Mouse (Mus musculus) C2C12 (cell line): ENCODE measurements around the gene Slc25a33. TPM values are rescaled to one million over a fixed set of nuclear protein-coding genes. Genes with fewer than 3 reads are reported as not detected.
A peak's percentile ranks its signal among the peaks of the same experiment; 100 is the strongest.

ENCODE experiments used
- H3K27me3 ChIP-seq: one replicate; pipeline ENCODE4 v1.6.1; 2011; ENCODE audit not compliant: control insufficient read depth, insufficient read depth, insufficient read length
- H3K36me3 ChIP-seq: one replicate; pipeline ENCODE4 v1.6.1; 2011; ENCODE audit not compliant: control insufficient read depth, insufficient read depth
- H3K4me3 ChIP-seq: one replicate; pipeline ENCODE4 v1.5.1; 2011; ENCODE audit warnings: mild to moderate bottlenecking, control low read depth; ENCODE audit not compliant: poor library complexity, insufficient read depth, severe bottlenecking
- H3K79me2 ChIP-seq: one replicate; pipeline ENCODE4 v1.6.1; 2011; ENCODE audit not compliant: control insufficient read depth, insufficient read depth
- H3K79me3 ChIP-seq: one replicate; pipeline ENCODE4 v1.6.1; 2011; ENCODE audit warnings: low read depth, control low read depth
- H3ac ChIP-seq: one replicate; pipeline ENCODE3; 2011; ENCODE audit warnings: low read depth; ENCODE audit not compliant: control insufficient read depth, insufficient read length
- CEBPB ChIP-seq: IDR thresholded peaks from one replicate; pipeline ENCODE4 v1.6.1; 2011; ENCODE audit warnings: low read depth, mild to moderate bottlenecking, control low read depth, moderate library complexity
- CTCF ChIP-seq: IDR thresholded peaks from one replicate; pipeline ENCODE4 v1.5.1; 2011; ENCODE audit not compliant: control insufficient read depth, insufficient read depth, insufficient read length
- FOSL1 ChIP-seq: IDR thresholded peaks from one replicate; pipeline ENCODE4 v1.8.0; 2011; ENCODE audit warnings: mild to moderate bottlenecking, low read length; ENCODE audit not compliant: poor library complexity, insufficient read depth, severe bottlenecking
- MAX ChIP-seq: IDR thresholded peaks from one replicate; pipeline ENCODE4 v1.6.1; 2011; ENCODE audit warnings: mild to moderate bottlenecking, control low read depth
- MYOD1 ChIP-seq: IDR thresholded peaks from one replicate; pipeline ENCODE4 v1.6.1; 2011; ENCODE audit warnings: low read depth; ENCODE audit not compliant: control insufficient read depth, insufficient read length
- MYOG ChIP-seq: IDR thresholded peaks from one replicate; pipeline ENCODE4 v1.6.1; 2011; ENCODE audit not compliant: control insufficient read depth, insufficient read length; ENCODE audit errors: extremely low read depth
- USF1 ChIP-seq: IDR thresholded peaks from one replicate; pipeline ENCODE4 v1.6.1; 2011; ENCODE audit warnings: low read depth, mild to moderate bottlenecking, control low read depth, moderate library complexity
- polyA plus RNA-seq: library from polyadenylated mRNA; unstranded; fragments of >200 nt; fragmentation: generic; extraction: Trizol; gene quantifications from one replicate; pipeline ENCODE4 v1.2.1, GENCODE M21; 2012; ENCODE audit warnings: missing spikeins

Slc25a33 gene
- polyA plus RNA-seq, 1 experiment: 10.2 TPM

DNA sequence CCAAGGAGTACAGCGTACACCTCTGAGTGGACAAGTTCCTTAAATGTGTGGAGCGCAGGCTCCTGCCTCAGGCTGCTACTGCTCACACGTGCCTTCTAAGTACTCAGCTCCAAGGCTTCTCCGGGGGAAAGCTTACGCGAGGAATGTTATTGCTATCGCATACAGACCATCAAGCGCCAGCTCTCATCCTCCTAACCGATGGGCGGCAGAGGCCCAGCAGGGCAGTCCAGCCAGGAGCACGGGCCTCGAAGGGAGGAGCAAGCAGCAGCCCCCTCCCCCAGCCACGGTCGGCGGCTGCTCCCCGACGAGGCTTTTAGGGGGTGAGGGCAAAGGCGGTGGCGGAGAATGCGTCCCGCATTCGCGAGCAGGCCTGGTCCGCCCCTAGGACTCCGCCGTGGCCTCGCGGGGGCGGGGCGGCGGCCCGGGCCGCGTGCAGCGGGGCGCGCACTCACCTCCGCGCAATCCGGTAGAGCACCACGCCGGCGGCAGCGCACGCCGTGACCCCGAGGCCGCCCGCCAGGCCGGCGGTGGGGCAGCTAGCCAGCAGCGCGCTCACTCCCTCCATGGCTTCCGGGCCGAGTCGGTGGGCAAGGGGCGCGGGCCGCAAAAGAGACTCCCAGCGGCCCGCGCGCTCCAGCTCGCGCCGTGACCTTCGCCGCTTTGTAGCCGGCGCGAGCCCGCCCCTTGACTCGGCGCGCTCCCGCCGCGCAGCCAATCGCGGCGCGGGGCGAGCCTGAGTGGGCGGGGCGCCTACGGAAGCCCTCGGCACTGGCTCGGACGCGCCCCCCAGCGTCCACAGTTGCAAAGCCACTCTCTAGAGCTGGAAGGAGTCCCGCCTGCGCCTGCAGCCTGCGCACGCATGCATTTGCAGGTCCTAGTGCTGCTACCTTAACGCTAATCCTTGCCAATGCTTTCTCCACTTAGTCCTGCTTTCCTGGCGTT lies 36.4 kb downstream of the Slc25a33 start, which contains the start of gene Tmem201:
TSS of gene Tmem201 (minus strand) at position 662 of the 942 bp plus-strand sequence.
- Histone ChIP-seq H3K79me2 (peaks cover 51% of the 10 kb centered on the region), H3K36me3 (no peaks in the 10 kb centered on the region), H3K27me3 (no peaks in the 10 kb centered on the region), H3ac (peak within 1 kb of the TSS; percentile 89), H3K79me3 (peaks cover 43% of the 10 kb centered on the region), H3K4me3 (peak within 1 kb of the TSS; percentile 56)
- TF ChIP-seq CTCF (peak; percentile 97), MAX (no peak)

DNA sequence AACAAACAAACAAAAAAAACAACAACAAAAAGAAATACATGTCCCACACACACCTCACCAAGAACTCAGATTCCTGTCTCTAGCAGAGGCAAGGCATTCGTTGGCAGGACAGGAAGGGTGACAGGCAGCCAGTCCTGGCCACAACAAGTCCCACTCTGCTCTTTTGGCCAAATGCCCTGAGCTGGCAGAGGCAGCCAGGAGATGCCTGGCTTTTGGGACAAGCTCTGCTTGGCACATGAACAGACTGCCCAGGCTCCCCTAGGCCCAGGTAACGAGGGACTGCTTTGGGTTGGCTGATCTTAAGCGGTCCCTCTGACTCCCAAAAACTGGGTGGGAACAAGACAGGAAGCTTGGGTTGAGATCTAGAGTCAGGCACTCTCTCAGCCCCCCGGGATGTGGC lies 37.5 kb downstream of the Slc25a33 start:
- Histone ChIP-seq H3ac (peak overlapping the region; percentile 89), H3K36me3 (peaks cover 4% of the 10 kb centered on the region), H3K79me3 (peaks cover 50% of the 10 kb centered on the region), H3K27me3 (no peaks in the 10 kb centered on the region), H3K79me2 (peaks cover 61% of the 10 kb centered on the region), H3K4me3 (peak overlapping the region; percentile 56)
- no peak for TF ChIP-seq CTCF
- no peak for TF ChIP-seq FOSL1
- TF ChIP-seq CEBPB: no peak
- TF ChIP-seq MYOG: no peak
- no peak for TF ChIP-seq MAX
- TF ChIP-seq MYOD1: no peak
- TF ChIP-seq USF1: no peak

DNA sequence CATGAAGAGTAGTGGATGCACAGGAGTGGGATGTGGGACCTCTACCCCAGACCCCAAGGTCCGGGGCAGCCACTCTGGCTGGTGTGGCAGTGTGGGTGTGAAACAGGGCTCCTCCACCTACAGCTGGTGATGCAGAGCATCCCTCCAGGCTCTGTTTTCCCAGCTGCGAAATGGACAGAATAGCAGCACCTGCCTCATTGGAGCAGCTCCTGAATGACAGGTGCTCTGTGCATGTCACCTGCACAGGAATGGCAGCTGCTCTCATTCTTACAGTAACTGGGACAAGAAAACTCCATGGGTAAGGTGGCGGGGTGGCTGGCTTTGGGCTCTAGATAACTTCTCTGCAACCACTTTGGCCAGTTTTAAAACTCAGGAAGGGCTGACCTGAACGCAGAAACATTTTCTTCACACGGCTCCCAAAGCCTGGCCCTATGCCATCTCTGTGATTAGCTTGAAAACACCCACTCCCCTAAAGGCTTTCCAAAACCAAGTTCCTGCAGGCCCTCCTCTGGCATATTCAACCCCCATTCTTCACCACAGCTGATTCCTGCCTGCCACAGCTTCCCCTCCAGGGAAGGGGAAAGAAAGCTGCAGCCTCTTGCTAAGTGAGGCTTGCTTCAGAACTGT lies 38.3 kb downstream of the Slc25a33 start:
- peaks cover 54% of the 10 kb centered on the region for H3K79me3 ChIP-seq
- peaks cover 70% of the 10 kb centered on the region for H3K79me2 ChIP-seq
- H3K27me3 ChIP-seq: no peaks in the 10 kb centered on the region
- H3ac ChIP-seq: no peak overlapping the region
- no peak for TF ChIP-seq MAX
- no peak for TF ChIP-seq MYOG
- TF ChIP-seq MYOD1: no peak
- TF ChIP-seq CTCF: no peak
- no peak for TF ChIP-seq FOSL1
- no peak for TF ChIP-seq CEBPB
- TF ChIP-seq USF1: no peak
- H3K36me3 ChIP-seq: peaks cover 8% of the 10 kb centered on the region
- no peak overlapping the region for H3K4me3 ChIP-seq

DNA sequence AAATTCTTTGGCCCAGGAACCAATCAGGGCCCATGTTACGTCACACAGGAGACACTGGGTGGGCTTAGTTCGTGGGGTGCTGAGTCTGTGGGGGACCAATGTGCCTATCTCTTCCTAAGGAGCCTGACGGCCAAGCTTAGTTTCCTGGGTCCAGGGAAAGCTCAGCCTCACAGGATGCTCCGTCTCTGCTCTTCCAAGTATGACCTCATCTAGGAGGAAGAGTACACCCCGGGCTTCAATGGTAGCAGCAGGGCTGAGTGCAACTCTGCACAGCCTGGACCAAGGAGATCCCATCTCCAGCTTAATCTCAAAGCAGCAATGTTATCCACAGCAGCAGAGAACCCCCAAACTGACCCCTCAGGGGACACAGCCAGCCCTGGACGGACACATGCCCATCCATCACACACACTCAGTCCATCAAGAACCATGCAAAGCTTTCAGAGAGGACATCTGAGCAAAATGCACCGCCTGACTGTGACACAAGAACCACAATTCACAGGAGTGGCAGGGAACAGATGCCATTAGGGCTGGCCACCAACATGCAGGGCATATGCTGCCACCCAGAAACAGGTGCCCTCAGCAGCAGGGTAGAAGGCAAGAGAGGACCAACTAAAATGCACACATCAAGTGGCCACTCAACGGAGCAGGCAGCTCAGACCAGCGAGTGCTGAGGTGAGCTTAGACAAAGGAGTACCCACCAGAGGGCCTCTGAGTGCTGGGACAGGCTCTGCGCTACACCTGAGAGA lies 39.2 kb downstream of the Slc25a33 start:
- Histone ChIP-seq H3K79me3 (peaks cover 54% of the 10 kb centered on the region), H3K4me3 (no peak overlapping the region), H3K79me2 (peaks cover 71% of the 10 kb centered on the region), H3K27me3 (no peaks in the 10 kb centered on the region), H3ac (no peak overlapping the region), H3K36me3 (peaks cover 10% of the 10 kb centered on the region)
- no peak for TF ChIP-seq MAX
- no peak for TF ChIP-seq CEBPB
- no peak for TF ChIP-seq MYOG
- TF ChIP-seq FOSL1: no peak
- no peak for TF ChIP-seq MYOD1
- no peak for TF ChIP-seq USF1
- no peak for TF ChIP-seq CTCF

DNA sequence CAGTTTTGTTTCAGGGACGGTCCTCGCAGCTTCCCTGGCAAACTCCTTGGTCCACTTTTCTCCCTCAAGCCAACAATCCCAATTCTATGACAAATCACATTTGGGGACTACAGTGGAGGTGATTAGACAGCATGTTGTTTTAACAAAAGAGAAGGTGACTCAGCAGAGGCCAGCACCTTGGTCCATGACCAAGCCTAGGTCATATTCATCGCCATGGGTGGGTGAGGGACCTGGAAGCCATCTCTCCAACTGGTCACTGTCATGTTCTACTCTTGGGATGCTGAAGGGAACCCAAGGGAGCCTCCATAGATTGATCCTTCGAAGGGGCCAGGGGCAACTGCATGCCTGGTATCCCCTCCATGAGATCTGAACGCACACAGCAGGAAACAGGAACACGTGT lies 39.8 kb downstream of the Slc25a33 start:
- Histone ChIP-seq H3K27me3 (no peaks in the 10 kb centered on the region), H3K36me3 (peaks cover 10% of the 10 kb centered on the region), H3K79me3 (peaks cover 57% of the 10 kb centered on the region), H3K4me3 (no peak overlapping the region), H3ac (no peak overlapping the region), H3K79me2 (peaks cover 71% of the 10 kb centered on the region)
- TF ChIP-seq CTCF (no peak), USF1 (no peak), FOSL1 (no peak), CEBPB (no peak), MYOD1 (no peak), MYOG (no peak), MAX (no peak)
